Mouse (Mus musculus) kidney, postnatal 0 days (tissue): ENCODE measurements around the gene Fbxo46. TPM values are rescaled to one million over a fixed set of nuclear protein-coding genes. Genes with fewer than 3 reads are reported as not detected.

ENCODE experiments used
- ATAC-seq: fragments of 200-750 bp; cut with Nextera tagmentation; replicated peaks from 2 replicates; pipeline ENCODE4 v1.8.0; 2017; ENCODE audit warnings: low read depth, moderate number of reproducible peaks, moderate TSS enrichment, moderate library complexity; ENCODE audit not compliant: low FRiP score
- DNase-seq: peaks from one replicate; pipeline ENCODE4 v3.0.0-alpha.2; 2016; ENCODE audit warnings: low spot score
- H3K27ac ChIP-seq: fragments of 300-500 bp; sonication (generic); 2 replicates; pipeline ENCODE4 v1.5.1; 2014; ENCODE audit warnings: mild to moderate bottlenecking
- H3K27me3 ChIP-seq: fragments of 300-500 bp; sonication (generic); 2 replicates; pipeline ENCODE4 v1.6.1; 2014; ENCODE audit warnings: low read length, mixed read lengths; ENCODE audit not compliant: insufficient read depth
- H3K36me3 ChIP-seq: fragments of 300-500 bp; sonication (generic); 2 replicates; pipeline ENCODE4 v1.6.1; 2014; ENCODE audit warnings: low read length, mixed read lengths; ENCODE audit not compliant: insufficient read depth
- H3K4me1 ChIP-seq: fragments of 300-500 bp; sonication (generic); replicated peaks from 2 replicates; pipeline ENCODE4 v1.6.1; 2014; ENCODE audit warnings: antibody characterized with exemption, low read length, mixed read lengths; ENCODE audit not compliant: insufficient read depth
- H3K4me2 ChIP-seq: fragments of 300-500 bp; sonication (generic); 2 replicates; pipeline ENCODE4 v1.6.1; 2014; ENCODE audit warnings: mild to moderate bottlenecking, low read length, moderate library complexity, mixed read lengths
- H3K4me3 ChIP-seq: fragments of 300-500 bp; sonication (generic); replicated peaks from 2 replicates; pipeline ENCODE4 v1.5.1; 2014; ENCODE audit warnings: low read depth, low read length
- H3K9ac ChIP-seq: fragments of 300-500 bp; sonication (generic); 2 replicates; pipeline ENCODE4 v1.6.1; 2014; ENCODE audit warnings: low read depth, low read length
- H3K9me3 ChIP-seq: fragments of 300-500 bp; sonication (generic); replicated peaks from 2 replicates; pipeline ENCODE4 v1.6.1; 2016; ENCODE audit warnings: low read length, inconsistent platforms, mixed read lengths
- CTCF ChIP-seq: IDR thresholded peaks from 2 replicates; pipeline ENCODE4 v1.5.1; 2016; ENCODE audit warnings: antibody characterized with exemption, low read depth, mild to moderate bottlenecking, moderate library complexity
- WGBS: fragments of 180-500 bp; shearing (Covaris S2); extraction: QIAGEN DNeasy Blood & Tissue Kit; methylation state at CpG from one replicate; pipeline ENCODE4 v1.1.7; 2014; 5-methylcytosine and 5-hydroxymethylcytosine counted together
- polyA plus RNA-seq: library from polyadenylated mRNA; unstranded; fragments of >200 nt; fragmentation: Nextera tagmentation; extraction: Ambion mirVana; gene quantifications from 2 replicates; pipeline ENCODE4 v1.2.1, GENCODE M21; 2015

Fbxo46 gene
- polyA plus RNA-seq, 1 experiment from 2014 or later: 12.1 TPM

DNA sequence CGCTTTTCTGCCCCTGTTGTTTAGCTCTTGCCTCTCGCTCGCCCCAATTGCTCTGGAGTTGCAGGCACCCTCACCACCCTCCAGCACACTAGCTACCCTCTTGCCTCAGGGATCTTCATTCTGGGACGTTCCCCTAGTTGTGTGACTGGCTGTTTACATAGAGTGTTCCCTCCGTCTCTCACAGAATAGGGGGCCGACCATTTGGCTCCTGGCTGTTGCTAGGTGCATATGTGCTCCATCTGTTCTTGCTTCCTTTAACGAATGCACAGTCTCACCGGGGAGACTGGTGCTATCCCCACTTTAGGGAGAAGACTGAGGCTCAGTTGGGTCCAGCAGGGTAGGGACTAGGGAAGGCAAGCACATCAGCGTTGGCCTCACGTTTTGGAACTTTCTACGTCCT lies 38.9 kb downstream of the Fbxo46 start:
- WGBS: 55% methylated on average over 11 of the region's 11 CpGs
- TF ChIP-seq CTCF: no peak
- Histone ChIP-seq H3K9ac (no peak overlapping the region), H3K4me3 (no peak overlapping the region), H3K9me3 (no peaks in the 10 kb centered on the region), H3K4me2 (no peak overlapping the region), H3K27me3 (0 out of 2 replicates have a peak, but pooled peaks cover 7% of the 10 kb centered on the region), H3K36me3 (peaks cover 12% of the 10 kb centered on the region), H3K27ac (no peak overlapping the region), H3K4me1 (peaks cover 15% of the 10 kb centered on the region; the same call in 1 of the 2 replicates)
- ATAC-seq: no peak
- DNase-seq: no peak

GRCm38 (mm10) chr7:19159411-19159810 lies 39.8 kb downstream of the Fbxo46 start:
- WGBS: 11% methylated on average over 18 of the region's 18 CpGs
- TF ChIP-seq CTCF: no peak
- Histone ChIP-seq H3K9ac (peak overlapping the region; percentile 18; the same call in 1 of the 2 replicates), H3K36me3 (peaks cover 7% of the 10 kb centered on the region), H3K27ac (no peak overlapping the region), H3K9me3 (no peaks in the 10 kb centered on the region), H3K4me3 (no peak overlapping the region), H3K4me1 (peaks cover 21% of the 10 kb centered on the region), H3K4me2 (peak overlapping the region; percentile 75), H3K27me3 (0 out of 2 replicates have a peak, but pooled peaks cover 7% of the 10 kb centered on the region)
- ATAC-seq (no peak), DNase-seq (no peak)

DNA sequence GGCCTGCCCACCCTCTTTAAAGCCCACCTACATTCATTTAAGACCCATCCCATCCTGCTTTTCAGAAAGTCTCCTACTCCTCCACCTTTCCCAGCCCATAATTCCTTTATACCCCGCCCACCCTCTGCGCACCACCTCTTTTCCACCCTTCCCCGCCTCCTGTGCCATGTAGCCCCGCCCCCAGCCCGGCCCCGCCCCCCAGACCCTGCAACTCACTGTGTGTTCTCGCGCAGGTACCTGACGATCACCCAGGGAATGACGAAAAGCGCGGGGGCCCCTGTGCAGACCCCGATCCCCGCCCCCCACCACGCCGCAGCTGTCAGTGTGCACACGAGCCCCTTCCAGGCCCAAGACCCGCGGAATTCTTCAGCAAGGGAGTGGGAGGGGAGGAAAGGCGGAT lies 40.5 kb downstream of the Fbxo46 start:
- 0 out of 2 replicates have a peak, but pooled peaks have one; percentile 27 for ATAC-seq
- Histone ChIP-seq H3K9me3 (no peaks in the 10 kb centered on the region), H3K4me3 (peak overlapping the region; percentile 25), H3K27me3 (0 out of 2 replicates have a peak, but pooled peaks cover 7% of the 10 kb centered on the region), H3K27ac (no peak overlapping the region), H3K4me1 (peaks cover 27% of the 10 kb centered on the region), H3K4me2 (peak overlapping the region; percentile 75), H3K36me3 (peaks cover 1% of the 10 kb centered on the region; the same call in 1 of the 2 replicates), H3K9ac (peak overlapping the region; percentile 44)
- peak; percentile 60 for DNase-seq
- no peak for TF ChIP-seq CTCF
- WGBS: under 1% methylated on average over 19 of the region's 20 CpGs

- Histone ChIP-seq H3K4me1 (peaks cover 25% of the 10 kb centered on the region), H3K27me3 (0 out of 2 replicates have a peak, but pooled peaks cover 7% of the 10 kb centered on the region), H3K4me2 (no peak overlapping the region), H3K9me3 (no peaks in the 10 kb centered on the region), H3K36me3 (no peaks in the 10 kb centered on the region), H3K27ac (no peak overlapping the region), H3K4me3 (no peak overlapping the region), H3K9ac (no peak overlapping the region)
- TF ChIP-seq CTCF: no peak
- WGBS: 79% methylated on average over 7 of the region's 7 CpGs
- DNase-seq: no peak
- no peak for ATAC-seq
Observed at GRCm38 (mm10) chr7:19162928-19163327, 43.3 kb downstream of the Fbxo46 start.

- DNase-seq: no peak
- Histone ChIP-seq H3K4me2 (0 out of 2 replicates have a peak overlapping the region, but pooled peaks have one; percentile 37), H3K36me3 (no peaks in the 10 kb centered on the region), H3K9ac (no peak overlapping the region), H3K4me1 (peaks cover 25% of the 10 kb centered on the region), H3K9me3 (no peaks in the 10 kb centered on the region), H3K27ac (no peak overlapping the region), H3K4me3 (no peak overlapping the region), H3K27me3 (0 out of 2 replicates have a peak, but pooled peaks cover 7% of the 10 kb centered on the region)
- no peak for ATAC-seq
- TF ChIP-seq CTCF: no peak
- 26% methylated on average over 12 of the region's 12 CpGs for WGBS
Observed at GRCm38 (mm10) chr7:19163752-19164151, 44.1 kb downstream of the Fbxo46 start.

GRCm38 (mm10) chr7:19164189-19164588 lies 44.5 kb downstream of the Fbxo46 start:
- no peak overlapping the region for H3K4me3 ChIP-seq
- WGBS: 2% methylated on average over 6 of the region's 6 CpGs
- H3K9me3 ChIP-seq: no peaks in the 10 kb centered on the region
- H3K27ac ChIP-seq: no peak overlapping the region
- H3K4me2 ChIP-seq: peak overlapping the region; percentile 37
- DNase-seq (peak; percentile 67), ATAC-seq (peak; percentile 73)
- no peak for TF ChIP-seq CTCF
- H3K36me3 ChIP-seq: no peaks in the 10 kb centered on the region
- H3K27me3 ChIP-seq: 0 out of 2 replicates have a peak, but pooled peaks cover 7% of the 10 kb centered on the region
- H3K4me1 ChIP-seq: peaks cover 25% of the 10 kb centered on the region
- H3K9ac ChIP-seq: no peak overlapping the region
